Mouse (Mus musculus) kidney, postnatal 10 days (tissue): ENCODE results near the gene Tex26.
A peak's percentile ranks its signal among the peaks of the same experiment; 100 is the strongest.

ENCODE experiments used
- DNase-seq: peaks from one replicate; pipeline ENCODE4 v3.0.0; 2021; ENCODE audit warnings: mixed read lengths

Tex26 gene

DNA sequence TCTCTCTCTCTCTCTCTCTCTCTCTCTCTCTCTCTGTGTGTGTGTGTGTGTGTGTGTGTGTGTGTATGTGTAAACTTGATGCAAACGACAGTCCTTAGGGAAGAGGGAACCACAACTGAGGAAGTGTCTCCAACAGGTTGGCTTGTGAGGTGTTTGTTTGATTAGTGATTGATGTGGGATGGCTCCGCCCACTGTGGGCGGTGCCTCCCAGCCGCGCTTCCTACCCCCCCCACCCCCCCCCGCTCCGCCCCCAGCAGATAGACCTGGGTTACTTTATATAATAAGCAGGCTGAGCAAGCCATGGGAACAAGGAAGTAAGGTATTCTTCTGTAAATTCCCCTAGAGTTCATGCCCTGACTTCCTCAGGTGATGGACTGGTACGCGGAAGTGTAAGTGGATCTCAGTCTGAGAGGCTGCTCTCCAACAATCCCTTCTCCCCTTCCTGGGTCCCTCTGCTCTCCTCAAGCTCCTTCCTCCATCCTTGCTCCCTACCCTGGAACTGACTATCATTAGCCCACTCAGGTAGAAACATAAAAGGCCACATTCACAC, 5.2 kb upstream of the Tex26 start:
- no peak for DNase-seq

DNA sequence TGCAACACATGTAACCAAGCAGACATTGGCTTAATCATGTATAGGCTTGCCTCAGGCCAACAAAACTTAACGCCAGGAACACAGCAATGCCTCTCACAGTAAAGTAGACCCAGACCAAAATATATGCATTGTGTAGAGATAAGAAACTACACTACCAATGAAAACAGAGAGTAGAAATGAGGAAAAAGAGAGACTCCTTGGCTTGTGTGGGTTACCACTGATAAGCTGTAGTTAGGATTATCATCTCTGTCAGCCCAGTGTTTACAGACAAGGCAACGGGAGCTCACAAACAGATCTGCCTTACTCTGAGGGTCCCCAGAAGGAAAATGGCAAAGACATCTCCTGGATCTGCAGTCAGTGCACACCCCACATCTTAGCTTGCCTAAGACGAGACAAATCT, 2.9 kb upstream of the Tex26 start:
- no peak for DNase-seq

DNA sequence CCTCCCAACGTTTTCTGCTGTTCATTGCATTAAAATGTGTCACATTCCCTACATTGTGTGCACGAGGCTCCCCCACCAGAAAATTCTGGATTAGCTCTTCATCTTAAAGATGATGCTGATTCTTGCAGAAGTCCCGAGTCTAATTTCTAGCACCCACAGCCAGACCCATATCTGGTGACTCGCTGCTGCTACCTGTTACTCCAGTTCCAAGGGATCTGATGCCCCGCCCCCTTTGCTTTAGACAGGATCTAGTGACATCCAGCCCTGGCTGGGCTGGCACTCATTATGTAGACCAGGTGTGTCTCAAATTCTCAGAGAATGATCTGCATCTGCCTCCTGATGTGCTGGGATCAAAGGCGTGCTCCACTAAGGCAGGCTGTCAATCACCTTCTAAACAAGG, 2.3 kb upstream of the Tex26 start:
- DNase-seq: no peak

DNA sequence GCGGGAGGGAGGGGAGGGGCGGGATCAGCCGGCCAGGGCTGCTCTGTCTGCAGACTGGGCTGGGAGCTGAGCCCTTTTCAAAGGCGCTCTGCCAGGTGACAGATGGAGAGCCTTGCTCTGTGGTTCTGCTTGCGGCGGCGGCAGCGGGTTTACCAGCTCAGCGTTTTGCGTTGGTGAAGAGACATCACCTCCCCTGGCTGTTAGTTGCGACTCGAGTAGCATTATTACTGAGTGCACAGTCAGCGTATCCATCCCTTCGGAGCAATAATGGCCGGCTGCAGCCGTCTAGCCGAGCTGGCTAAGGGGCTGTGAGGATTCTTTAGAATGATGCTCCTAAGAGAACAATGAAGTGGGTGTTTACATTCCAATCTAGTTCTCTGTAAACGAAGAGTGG, 717 bp downstream of the Tex26 start:
- DNase-seq: peak; percentile 62

DNA sequence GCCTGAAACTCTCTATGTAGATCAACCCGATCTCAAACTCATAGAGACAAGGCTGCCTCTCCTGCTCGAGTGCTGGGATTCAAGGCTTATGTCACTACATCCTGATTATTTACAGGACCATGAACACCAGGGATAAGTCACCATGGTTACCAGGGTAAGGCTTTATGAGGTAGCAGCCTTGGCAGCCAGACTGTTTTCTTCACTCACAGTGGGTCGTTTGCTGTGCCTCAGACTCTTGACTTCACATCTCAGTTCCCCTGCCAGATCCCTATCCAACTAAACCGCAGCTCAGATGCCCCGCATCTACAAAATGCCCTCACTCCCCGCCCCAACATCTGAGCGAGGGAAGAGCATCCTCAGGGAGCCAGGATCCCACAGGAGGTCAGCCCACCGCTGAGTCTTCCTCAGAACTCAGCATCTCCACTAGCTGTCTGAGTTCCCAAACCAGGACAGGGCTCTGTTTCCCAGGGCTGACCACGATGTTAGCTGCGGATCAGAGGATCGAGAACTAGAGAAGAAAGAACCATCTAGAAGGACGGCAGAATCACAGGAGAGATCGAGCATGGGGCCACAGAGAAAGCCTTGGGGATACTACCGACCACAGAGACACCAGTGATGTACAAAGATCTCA, 2.3 kb downstream of the Tex26 start:
- no peak for DNase-seq

DNA sequence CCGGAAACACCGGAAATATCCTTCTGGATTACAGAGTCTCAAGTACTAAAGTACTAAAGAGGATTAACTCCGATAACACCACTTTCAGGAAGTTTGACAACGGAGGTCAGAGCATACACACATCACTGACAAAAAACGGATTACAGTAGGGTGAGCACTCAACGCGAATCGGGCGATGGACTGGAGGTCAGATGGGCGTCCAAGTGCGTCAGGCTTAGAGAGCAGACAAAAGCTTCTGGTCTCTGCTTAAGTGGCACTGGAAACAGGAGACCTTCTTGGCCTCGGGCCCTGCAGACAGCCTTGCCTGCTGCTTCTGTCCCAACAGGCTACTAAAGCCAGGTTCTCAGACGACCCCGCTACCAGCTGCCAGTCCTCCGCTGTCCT, 2.8 kb downstream of the Tex26 start:
- no peak for DNase-seq

DNA sequence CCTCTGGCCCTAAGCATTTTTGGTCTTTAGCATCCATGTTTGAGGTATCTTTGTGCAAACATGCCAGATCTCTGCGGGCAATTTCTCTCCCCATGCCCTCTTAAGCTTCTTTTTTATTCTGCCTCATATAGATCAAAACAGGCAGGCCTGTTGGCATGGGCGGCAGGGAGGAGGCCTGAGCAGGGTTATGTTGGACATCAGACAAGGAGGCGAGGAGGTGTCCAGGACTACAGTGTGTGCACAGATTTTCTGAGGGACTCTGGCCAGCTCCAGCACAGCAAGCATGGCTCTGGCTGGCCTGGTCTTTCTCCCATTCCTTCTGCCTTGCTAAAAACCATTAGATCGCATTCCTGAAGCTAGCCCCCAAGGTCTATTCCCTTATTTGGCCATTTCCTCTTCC, 5.0 kb downstream of the Tex26 start:
- DNase-seq: no peak

DNA sequence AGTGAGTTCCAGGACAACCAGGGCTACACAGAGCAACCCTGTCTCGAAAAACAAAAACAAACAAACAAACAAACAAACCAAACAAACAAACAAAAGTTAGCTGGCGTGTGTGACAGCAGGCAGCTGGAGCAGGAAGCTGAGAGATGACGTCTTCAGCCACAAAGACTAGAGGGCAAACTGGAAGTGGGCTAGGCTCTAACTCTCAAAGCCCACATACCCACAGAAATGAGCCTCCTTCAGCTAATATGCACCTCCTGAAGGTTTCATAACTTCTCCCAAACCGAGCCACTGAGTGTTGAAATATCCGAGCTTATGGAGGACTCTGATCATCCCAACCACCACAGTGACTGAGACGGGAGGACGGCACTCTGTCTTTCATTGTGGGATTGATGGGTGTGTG, 7.0 kb downstream of the Tex26 start:
- no peak for DNase-seq

DNA sequence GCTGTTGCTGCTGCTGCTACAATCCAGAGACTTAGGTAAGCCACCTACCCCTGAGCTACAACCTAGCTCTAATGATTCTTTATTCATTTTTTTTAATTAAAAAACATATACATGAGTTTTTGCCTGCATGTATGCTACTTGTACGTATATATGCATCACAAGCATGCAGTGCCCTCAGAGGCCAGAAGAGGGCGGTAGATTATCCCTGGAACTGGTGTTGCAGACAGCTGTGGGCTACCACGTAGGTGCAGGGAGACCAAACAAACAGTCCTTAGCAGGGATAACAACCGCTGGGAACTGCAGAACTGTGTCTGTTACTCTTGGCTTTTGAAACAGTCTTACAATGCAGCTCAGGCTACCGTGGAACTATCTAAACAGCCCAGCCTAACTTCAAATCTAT, 8.3 kb downstream of the Tex26 start:
- no peak for DNase-seq

DNA sequence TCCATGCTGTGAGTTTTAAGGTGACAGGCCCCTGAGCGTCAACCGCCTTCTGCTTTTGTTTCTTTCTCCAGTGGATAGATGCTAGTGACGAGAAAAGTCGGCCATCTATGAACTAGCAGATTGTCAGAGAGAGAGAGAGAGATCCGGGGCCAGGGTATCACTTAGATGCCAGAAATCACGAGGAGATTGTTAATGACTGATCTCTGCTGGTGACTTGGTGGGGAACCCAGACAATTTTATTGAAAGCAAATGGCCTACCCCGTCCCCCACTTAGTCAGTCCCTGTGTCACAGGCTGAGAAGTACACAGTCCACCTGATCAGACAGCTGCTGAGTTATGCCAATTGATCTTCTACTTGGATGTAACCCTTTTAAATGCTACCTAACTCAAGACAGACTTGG, 9.9 kb downstream of the Tex26 start:
- no peak for DNase-seq

DNA sequence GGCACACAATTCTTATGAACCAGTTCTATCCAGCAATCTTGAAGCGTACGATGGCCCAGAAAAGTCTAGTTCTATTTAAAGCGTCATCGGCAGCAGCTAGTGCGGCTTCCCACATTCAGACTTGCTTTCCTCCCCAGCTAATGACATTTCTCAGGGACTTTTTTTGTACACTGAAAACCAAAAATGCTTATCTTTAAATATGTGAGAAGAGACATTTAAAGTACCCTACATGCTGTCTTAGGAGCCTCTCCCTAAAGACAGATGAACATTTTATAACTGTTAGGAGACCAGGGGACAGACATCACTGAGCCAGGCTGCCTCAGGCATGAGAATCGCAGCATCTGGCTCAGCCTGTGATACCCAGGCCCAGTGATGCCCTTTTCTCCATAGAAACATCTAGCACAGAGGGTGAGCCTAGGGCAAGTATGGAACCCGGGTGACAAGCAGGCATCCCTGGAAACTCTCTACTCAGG, 11.8 kb downstream of the Tex26 start:
- no peak for DNase-seq

DNA sequence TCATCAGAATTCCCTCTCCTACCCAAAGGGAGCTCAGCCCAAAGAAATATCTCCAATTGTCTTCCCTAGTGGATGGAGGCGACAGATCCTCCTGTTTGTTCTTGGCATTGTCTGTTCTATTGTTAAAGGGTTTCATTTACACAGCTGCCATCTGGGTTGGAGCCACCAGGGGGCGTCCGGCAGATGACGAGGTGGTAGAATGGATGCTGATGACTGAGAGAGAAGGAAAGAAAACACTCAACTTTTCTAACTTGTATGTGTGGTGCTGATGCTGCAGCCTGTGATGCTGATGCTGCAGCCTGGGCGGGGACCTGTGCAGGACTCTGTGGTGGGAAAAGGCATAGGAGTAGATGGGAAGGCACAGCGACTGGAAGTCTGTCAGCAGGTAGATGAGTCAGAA, 14.8 kb downstream of the Tex26 start:
- peak; percentile 81 for DNase-seq

DNA sequence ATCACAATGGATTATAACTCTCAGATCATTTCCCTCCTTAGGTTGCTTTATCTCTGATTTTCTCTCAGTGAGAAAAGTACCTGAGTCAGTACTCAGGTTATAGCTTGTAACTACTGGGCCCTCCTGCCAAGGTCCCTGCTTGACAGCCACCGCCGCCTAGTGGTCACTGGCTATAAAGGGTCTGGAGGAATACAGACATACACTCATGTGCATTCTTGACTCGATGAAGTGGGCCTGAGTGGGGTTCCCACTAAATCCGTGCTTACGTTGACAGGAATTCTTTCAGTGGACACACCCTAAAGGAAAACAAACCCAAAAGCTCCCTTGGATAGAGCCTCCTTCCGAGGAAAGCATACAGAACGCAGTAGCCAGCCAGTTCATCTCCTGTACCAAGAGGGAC, 17.1 kb downstream of the Tex26 start:
- DNase-seq: no peak

DNA sequence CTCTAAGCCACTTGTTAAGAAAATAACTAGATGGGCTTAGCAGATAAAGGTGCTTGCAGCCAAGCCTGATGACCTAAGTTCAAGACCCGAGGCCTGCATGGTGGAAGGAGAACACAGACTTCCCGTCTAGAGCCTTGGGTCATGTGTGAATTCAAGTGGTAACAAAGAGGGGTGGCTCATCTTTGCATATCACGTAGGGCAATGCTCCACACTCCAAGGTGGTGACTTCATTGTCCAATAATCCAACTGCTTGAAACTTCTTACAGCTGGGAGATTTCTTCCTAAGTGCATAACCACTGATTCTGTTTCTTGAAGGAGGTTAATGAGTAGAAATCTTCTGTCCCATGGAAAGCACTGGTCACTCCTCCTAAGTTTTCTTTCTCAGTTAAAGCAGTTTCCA, 22.6 kb downstream of the Tex26 start:
- no peak for DNase-seq

DNA sequence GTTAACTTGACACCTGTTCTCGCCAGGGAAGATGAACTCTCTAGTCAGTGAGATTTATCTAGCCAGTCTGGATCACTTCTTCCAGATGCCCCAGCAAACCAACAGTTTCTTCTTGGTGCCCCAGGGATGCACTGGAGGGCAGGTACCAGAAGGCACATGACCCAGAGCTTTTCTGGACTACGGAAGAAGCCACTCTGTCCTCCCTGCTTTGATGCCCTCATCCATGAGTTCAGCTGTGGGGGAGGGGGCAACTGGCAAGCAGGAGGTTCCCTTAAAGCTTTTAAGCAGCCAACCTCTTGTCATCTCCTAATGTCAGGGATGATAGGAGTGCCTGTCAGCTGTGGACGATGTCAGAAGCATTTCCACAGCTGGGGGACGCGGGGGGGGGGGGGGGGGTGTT, 25.8 kb downstream of the Tex26 start:
- no peak for DNase-seq

DNA sequence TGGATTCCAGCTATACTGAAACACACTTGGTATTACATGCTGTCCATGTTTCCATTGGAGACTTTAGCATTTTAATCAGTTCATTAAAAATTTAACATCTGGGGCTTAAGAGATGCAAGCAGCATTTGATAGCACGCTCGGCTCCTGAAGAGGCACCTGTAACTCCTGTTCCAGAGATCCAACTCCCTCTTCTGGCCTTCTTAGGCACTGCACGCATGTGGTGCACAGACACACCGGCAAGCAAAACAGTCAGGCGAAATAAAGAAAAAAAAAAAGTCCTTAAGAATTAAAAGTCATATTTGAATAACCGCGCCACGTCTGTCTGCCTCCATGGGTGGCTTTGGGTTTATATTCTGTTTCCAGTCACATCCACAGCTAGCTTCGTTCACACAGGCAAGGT, 34.7 kb downstream of the Tex26 start:
- no peak for DNase-seq

DNA sequence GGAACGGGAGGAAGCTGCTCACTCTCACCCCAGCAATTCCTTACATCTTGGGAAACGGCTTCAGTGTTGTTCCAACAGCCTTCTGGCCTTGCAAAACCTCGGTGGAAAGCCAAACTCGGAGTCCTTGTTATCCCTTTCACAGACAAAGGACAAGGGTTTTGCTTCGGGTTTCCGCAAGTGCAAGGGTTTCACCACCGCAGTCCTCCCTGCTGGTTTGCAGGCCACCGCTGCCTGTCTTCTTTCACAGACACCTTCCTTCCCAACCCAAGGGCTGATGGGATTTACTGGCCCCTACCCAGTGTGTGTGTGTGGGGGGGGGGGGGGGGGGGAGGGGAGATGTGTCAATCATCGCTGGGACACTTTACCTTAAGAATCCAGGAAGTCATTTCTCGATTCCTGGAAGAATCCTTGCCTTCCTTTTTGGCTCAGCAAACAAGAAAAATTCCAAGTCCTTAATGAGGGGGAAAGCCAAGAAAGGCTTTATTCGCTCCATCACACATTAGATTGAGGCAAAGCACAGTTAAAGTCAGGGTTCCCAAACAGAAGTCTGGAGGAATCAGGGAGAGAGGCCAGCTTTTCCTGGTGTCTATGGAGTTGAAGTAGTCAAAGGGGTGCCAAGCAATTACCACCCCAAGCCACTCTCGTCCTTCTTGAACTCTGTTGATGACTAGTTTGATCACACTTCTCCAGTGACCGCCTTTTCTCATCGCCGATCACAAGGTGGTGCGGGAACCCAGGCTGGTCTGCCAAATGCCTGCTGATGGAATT, 35.4 kb downstream of the Tex26 start:
- no peak for DNase-seq

DNA sequence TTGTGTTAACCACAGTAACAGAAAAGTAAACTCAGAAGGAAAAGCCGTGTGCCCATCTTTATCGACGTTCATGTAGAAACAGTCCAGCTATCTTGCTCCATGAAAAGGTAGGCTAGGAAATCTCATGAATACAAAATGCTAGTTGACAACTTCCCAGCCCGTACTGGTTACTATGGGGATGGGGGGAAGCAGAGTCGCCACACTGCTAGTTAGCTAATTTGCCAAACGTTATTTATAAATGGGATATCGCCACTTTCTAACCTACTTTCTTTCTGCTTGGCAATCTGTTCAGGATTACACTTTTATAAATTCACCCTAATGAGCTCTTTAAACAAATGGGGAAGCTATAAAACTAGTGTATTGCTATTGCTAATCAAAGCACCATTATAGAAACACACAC, 42.5 kb downstream of the Tex26 start:
- DNase-seq: no peak

DNA sequence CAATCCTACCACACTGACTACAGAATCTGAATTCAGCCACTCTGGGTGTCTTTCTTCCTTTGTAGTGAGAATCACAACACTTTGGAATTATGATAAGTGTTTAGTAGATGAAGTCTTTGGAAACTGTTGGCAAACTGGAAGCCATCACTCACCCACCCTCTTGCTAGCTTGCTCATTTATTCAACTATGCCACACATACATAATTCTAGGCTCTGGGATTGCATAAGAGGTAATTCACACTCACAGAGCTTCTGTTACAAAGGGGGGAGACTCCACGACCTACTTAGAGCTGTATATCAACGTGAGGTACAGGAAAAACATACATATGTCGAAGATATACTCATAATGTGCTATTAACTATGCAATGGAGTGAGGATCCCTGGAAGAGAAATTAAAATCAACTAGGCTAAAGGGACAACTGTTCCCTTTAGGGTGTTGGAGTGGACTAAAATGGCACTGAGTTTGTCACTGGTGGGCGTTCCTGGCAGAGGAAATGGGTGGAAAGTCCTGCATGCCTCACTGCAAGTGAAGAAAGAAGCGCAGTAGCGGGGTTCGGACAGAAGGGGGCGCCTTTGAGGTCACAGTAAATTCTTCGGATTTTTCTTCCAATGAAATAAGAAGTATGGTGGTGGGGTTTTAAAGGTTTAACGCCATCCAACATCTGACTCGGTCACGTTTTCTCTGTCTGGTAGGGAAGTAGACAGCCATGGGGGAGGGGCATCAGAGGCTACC, 44.0 kb downstream of the Tex26 start:
- DNase-seq: no peak

DNA sequence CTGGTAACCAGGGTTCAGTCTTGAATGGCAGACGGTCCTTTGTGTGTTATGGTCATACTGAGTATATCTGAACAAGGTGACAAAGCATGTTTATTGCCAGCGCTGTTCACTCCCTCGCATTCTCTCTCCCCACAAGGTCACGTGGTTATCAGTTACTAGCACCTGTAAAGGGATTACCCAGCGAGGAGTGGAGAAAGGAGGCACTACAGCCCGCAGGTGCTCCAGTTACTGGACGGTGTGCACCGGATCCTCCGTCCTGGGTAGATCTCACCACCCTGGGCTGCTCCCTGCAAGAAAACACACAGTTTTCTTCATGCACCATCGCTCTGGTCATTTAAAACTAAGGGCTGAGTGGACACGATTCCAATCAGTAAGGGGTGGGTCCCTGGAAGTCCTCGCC, 44.8 kb downstream of the Tex26 start:
- no peak for DNase-seq

DNA sequence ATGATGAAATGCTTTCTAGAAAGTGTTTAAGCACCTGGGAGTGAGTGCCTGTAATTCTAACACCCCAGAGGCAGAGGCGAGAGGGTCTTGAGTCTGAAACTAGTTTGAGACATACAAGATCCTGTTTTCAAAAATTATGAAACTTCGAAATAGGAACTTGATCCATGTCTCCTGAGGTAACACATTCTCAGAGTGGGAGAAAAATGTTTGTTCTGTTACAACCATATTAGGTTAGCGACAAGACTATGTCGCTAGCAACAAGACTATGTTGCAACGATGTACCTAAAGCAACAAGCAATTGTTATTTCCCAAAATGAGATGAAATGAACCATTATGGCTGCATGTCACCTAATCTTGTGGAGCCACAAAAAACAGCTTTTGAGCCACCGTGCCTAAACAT, 46.0 kb downstream of the Tex26 start:
- DNase-seq: no peak

DNA sequence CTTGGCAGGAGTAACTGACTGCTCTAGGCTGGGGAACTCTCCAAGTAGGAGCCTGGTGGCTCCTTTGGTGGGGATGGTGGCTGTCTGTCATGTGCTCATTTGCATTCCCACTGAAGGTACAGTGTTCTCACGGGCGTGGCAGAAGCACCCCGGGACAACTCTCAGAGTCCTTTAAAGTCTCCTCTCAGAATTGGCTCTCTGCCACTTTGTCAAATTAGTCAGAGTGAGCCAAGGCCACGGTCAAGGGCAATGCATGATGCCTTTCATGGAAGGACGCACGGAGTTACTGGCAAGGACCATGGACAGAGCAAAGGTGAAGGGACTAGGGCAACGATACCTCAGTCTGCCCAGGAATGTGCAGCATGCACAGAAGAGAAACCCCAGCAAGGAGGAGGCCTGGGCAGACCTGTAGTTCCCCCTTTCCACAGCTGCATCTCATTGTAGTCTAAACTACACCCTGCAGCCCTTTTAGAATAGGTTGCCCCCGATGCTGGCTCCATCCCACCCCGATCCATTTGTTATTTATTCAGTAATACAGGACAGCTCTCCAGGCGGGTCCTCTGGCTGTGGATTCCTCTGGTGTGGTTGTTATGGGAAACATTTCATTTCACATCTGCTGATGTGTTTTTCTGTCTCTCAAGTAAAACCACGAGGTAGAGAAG, 49.0 kb downstream of the Tex26 start:
- peak; percentile 24 for DNase-seq

DNA sequence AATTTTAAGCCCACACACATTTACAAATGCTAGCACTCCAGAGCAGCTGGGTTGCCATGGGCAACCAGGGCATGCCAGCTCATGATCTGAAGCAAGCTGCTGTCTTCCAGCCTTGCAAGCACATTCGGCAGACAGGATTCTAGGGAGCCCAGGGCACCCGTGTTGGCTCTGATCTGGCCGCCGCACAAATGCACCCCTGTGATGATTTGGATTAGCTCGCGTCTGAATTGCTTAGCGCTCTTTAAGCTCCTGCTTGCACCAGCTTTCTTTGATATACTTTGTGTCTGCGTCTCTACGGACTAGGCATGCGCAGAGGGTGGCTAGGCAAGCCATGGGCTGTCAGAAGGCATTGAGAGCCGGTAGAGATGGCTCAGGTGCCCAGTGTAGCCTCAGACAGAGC, 49.7 kb downstream of the Tex26 start:
- DNase-seq: no peak
